Mouse (Mus musculus): Measurements from ENCODE around the gene Pxk.

The Pxk gene

DNA sequence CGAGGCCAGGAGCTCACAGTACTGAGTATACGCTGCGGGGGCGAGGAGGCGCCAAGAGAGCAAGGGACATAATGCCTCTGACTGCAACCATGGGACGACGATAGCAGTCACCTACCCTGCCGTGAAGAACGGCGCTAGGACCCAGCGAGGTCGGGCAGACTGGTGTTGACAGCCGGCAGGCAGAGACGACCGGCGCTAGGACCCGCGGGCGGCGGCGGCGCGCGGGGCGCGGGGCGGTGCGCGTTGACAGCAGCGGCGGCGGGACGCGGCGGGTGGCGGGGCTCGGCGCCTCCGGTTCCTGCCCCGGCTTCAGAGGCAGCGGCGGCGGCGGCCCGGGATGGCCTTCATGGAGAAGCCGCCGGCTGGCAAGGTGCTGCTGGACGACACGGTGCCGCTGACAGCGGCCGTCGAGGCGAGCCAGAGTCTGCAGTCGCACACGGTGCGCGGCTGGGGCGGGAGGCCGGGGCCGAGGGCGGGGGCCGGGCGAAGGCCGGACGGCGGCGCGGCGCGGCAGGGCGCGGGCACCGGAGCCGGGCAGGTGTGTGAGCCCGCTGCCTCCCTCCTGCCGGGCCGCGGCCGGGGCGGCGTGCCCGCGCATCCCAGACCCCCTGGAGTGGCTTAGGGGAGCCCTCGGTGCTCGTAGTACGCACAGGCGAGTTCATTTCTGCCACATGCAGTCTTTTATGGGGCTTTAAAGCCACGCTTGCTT, at the start of gene Pxk:
Gene Pxk (plus strand): TSS at position 234 of the 709 bp plus-strand sequence.
- in situ Hi-C loops (cut with MboI; ENCODE audit: unreplicated experiment in 2 of 2): loop anchor here in 1 of 2 experiments (5.0 kb wide), 1 partner anchor 54 kb away; no protein-coding TSS in a partner anchor

DNA sequence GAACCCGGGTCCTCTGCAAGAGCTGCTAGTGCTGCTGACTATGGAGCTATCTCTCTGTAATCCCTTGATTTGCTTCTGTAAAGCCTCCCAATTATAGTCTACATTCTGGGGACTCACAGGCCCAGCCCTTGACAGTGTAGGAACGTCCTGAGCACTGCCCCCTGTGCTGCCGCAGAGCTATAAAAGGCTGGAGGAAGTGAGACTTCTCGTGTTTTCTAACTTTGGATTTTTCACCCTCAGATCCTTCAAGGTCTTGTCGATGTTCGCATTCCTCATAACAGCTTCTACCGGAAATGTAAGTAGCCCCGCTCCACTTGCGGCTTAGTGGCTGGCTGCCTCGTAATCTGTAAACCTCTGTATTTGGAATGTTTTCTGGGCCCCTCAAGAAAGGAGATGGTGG, 48.7 kb upstream of the Pxk start:
- in situ Hi-C loops (cut with MboI; ENCODE audit: unreplicated experiment in 2 of 2): no loop called here

- in situ Hi-C loops (cut with MboI; ENCODE audit: unreplicated experiment in 2 of 2): no loop called here
These were observed 46.1 kb upstream of the Pxk start for GRCm38 (mm10) chr14:8051869-8052268.

- in situ Hi-C loops (cut with MboI; ENCODE audit: unreplicated experiment in 2 of 2): no loop called here
These were observed 45.4 kb upstream of the Pxk start for GRCm38 (mm10) chr14:8052661-8053060.

DNA sequence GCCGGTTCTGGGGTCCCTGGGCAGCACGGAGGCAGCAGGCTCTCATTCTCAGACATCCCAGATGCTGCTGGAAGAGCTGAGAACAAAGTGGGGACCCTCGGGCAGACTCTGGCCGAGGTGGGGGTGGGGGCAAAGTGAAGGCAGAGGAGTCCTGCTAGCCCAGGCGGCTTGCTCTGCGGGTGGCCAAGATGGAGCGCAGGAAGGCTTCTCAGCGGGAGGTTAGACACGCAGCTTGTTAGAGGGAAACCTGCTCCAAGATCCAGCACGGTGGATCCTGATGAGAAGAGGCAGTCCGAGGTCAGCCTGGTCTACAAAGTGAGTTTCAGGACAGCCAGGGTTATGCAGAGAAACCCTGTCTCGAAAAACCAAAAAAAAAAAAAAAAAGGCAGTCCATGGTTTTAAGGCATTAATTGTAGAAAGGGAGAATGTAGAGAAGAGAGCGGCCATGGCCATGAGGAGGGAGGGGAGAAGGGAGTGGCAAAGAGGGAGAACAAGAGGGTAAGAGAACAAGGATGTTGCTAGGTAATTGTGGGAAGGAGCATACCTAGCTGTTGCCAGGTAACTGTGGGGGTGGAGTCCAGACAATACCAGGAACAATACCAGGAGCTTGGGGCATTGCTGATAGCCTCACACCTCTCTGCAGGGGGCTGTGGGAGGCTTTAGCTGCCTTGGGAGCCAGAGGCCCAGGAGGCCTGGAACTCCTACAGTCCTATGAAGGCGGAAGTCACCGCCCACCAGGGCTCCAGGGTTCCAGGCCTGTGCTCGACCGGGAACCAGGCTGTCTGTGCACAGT, 43.5 kb upstream of the Pxk start:
- in situ Hi-C loops (cut with MboI; ENCODE audit: unreplicated experiment in 2 of 2): no loop called here

DNA sequence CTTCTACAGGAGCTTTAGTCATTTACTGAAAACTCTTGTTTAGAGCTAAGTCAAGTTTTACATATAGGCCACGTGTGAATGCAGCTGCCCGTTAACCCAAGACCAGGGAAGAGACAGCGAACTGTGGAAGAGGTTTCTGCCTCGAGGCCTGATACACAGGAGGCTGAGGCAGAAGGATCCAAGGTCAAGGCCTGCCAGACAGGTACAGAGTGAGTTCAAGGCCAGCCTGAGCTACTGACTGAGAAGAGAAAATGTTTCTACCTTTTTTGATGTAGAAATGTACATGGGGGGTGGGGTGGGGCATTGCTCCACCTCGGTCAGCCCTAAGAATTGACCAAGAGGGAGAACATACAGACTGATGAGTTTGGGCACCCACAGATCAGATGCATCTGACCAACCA, 41.9 kb upstream of the Pxk start:
- in situ Hi-C loops (cut with MboI; ENCODE audit: unreplicated experiment in 2 of 2): no loop called here

GRCm38 (mm10) chr14:8059938-8060337, 38.1 kb upstream of the Pxk start:
- in situ Hi-C loops (cut with MboI; ENCODE audit: unreplicated experiment in 2 of 2): no loop called here

GRCm38 (mm10) chr14:8062076-8062475, 35.9 kb upstream of the Pxk start:
- in situ Hi-C loops (cut with MboI; ENCODE audit: unreplicated experiment in 2 of 2): no loop called here

DNA sequence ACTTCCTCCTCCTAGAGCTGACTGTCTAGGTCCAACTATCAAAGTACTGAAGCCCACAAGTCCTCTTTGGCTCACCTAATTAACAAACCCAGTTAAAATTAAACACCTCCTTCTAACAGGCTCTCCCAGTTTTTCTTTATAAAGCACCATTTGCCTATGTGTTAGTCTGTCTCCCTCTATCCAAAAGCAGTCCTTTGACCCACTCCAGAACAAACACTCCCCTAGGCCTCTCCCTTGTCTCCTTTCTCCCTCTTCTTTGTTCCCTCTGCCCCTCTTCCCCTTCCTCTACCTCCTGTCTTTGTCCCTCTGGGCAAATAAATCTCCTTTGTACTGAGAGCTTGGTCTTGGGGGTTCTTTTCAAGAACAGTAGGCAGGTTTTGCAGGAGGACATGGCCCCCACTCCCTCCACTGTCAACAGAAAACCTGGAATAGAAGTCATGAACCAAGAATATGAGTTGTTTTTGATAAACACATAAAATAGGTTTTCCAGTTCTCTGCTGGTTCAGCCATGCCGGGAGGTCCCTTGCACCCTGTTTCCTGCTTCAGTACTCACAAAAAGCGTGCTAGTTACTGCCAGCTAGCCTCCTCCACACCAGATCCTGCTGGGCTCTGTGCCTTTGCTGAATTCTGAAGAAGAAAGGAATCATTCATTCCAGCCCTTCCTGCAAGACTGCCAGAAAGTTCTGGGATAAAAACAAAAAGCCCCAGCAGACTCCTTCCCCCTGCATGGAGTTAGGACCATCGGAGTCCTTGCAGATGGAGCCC, 35.3 kb upstream of the Pxk start:
- in situ Hi-C loops (cut with MboI; ENCODE audit: unreplicated experiment in 2 of 2): no loop called here

DNA sequence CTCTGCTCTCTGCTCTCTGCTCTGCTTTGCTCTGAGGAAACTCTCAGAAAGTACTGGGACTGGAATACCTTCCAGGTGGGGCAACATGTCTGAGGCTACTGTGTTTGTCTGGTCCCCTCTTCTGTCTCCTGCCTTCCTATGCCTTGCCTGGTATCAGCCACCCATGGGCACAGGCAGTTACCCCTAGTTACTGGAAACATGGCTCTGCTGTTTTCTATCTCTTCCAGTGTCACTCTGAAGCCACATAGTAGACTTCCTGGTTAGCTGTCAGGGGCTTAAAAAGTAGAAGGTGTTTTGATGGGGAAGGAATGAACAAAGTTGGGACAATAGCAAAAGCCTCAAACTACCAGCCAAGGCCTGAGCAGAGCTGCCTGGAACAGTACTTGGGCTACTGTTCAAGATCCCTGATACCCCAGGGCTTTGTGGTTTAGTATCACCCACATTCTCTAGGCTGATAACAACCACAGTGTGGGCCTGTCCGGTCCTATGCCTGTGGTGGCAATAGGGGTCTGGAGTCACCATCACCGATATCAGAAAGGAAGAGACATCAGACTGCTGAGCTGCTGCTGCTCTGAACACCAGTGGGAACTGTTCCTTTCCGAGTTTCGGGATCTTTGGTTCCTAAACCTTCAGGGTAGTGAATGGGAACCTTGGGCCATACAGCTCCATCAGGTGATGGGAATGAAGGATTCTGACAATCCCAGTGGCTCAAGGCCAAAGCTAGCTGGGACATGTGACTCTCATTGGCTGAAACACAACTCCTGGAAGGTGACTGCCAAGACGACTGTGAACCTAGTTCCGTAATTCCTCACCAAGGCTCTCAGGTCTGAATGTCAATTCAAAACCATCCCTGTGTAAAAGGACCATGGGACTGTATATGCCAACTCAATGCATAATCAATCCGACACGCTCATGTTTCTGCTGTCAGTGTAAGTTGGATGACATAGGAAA, 33.9 kb upstream of the Pxk start:
- in situ Hi-C loops (cut with MboI; ENCODE audit: unreplicated experiment in 2 of 2): no loop called here

DNA sequence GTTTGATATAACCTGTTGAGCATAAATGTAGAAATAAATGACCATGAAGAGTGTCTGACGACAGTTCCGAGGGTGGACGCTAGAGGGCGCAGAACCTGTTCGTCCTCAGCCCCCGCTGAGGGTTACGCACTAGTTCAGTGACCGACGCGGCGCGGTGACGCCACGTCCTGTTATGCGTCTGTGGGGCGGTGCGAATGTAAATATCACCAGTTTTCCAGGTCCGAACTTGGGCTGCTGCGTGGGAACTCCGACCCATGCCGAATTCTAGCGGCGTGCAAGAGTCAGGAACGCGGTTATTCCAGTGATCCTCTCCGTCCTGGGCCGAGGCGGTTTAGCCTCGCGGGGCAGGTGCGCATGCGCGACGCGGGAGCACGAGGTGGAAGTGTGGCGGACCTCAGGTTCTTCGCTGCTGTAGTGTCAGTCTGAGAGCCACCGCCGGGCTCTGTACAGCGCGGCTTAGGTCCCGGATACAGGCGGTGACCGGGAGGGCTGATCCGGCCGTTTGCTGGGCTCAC, 17.8 kb upstream of the Pxk start, which contains the start of gene Rpp14:
Gene Rpp14 (plus strand): TSS at position 203 of the 515 bp plus-strand sequence.
- in situ Hi-C loops (cut with MboI; ENCODE audit: unreplicated experiment in 2 of 2): loop anchor here in 1 of 2 experiments (5.0 kb wide), 1 partner anchor 272 kb away; no protein-coding TSS in a partner anchor

DNA sequence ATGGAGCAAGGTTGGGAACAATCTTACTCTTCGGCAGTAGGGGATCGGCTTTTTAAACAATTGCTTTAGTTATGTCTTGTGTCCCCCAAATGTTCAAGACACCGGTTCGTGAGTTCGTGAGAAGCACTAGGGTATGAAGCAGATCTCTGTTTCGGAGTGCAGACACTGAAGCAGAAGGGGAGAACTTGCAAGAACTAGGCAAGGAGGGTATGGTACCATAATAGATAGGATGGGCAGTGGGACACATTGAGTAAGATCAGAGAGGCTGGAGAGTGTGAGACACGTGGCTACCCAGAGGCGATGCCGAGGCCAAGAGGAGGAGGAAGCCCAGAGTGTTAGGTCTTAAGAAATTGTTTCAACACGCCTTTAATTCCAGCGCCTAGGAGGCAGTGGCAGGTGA, 17.3 kb upstream of the Pxk start:
- in situ Hi-C loops (cut with MboI; ENCODE audit: unreplicated experiment in 2 of 2): loop anchor here in 1 of 2 experiments (5.0 kb wide), 1 partner anchor 272 kb away; no protein-coding TSS in a partner anchor

DNA sequence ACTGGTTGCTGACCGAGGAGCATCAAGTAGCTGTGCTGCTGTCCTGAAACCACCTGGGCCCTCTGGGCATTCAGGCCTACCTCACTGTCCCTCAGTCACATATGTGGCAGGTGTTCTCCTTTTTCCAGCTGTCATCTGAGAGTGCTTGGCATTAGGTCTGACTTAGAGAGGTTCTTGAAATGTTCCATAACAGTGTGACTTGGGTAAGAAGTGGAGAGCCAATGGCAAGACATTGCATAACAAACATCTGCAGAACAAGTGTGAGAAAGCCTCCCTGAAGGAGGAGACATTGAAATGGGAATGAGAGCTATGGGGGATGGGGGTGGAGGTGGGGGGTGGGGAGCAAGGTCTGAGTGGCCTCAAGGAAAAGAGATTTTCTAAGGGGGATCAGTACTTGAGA, 15.1 kb upstream of the Pxk start:
- in situ Hi-C loops (cut with MboI; ENCODE audit: unreplicated experiment in 2 of 2): loop anchor here in 1 of 2 experiments (5.0 kb wide), 1 partner anchor 269 kb away; no protein-coding TSS in a partner anchor

GRCm38 (mm10) chr14:8089016-8089415, 9.0 kb upstream of the Pxk start:
- in situ Hi-C loops (cut with MboI; ENCODE audit: unreplicated experiment in 2 of 2): no loop called here

GRCm38 (mm10) chr14:8092573-8092972, 5.4 kb upstream of the Pxk start:
- in situ Hi-C loops (cut with MboI; ENCODE audit: unreplicated experiment in 2 of 2): loop anchor here (5.0 kb wide), 3 partner anchors 70 to 250 kb away; partner anchors contain the start of gene Pdhb (in 1 of the 2)

GRCm38 (mm10) chr14:8093427-8093826, 4.6 kb upstream of the Pxk start:
- in situ Hi-C loops (cut with MboI; ENCODE audit: unreplicated experiment in 2 of 2): loop anchor here (5.0 kb wide), 3 partner anchors 69 to 249 kb away; partner anchors contain the start of gene Pdhb (in 1 of the 2)

- in situ Hi-C loops (cut with MboI; ENCODE audit: unreplicated experiment in 2 of 2): loop anchor here (5.0 kb wide), 4 partner anchors 57 to 247 kb away; partner anchors contain the start of gene Pdhb (in 1 of the 2)
These were observed 3.0 kb upstream of the Pxk start for GRCm38 (mm10) chr14:8094931-8095561.

DNA sequence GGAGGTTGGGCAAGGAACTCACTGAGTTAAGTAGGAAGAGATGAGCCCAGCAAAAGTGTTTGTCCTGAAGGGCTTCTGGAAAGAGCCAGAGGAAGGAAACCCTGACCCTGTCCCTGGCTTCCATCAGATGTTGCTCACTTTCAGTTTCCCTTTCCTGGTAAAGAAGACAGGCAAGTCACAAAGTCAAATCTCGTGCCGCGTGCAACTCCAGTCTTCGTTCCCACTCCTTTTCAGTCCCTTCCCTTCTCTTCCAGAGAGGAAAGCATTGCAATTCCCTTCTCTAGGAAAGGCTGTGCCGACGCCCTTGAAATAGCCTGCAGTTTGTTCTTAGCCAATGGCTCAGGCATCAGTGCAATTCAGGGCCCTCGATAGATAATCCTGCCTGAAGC, 2.5 kb upstream of the Pxk start:
- in situ Hi-C loops (cut with MboI; ENCODE audit: unreplicated experiment in 2 of 2): loop anchor here in 1 of 2 experiments (5.0 kb wide), 1 partner anchor 57 kb away; no protein-coding TSS in a partner anchor

- in situ Hi-C loops (cut with MboI; ENCODE audit: unreplicated experiment in 2 of 2): loop anchor here in 1 of 2 experiments (5.0 kb wide), 1 partner anchor 54 kb away; no protein-coding TSS in a partner anchor
These were observed 630 bp downstream of the Pxk start for GRCm38 (mm10) chr14:8098687-8098995.

Measured in v-Abl transformed pro-B cells (cell line).